Mouse (Mus musculus) CD8-positive naive resting alpha-beta T cell, adult 57 days (primary cell): ENCODE measurements around the gene Tmem91. TPM values are rescaled to one million over a fixed set of nuclear protein-coding genes. Genes with fewer than 3 reads are reported as not detected.

ENCODE experiments used
- total RNA-seq: library from RNA; stranded (reverse); gene quantifications from one replicate; pipeline ENCODE4 v1.2.4, GENCODE M21; 2023

Gene Tmem91
- not detected for total RNA-seq

DNA sequence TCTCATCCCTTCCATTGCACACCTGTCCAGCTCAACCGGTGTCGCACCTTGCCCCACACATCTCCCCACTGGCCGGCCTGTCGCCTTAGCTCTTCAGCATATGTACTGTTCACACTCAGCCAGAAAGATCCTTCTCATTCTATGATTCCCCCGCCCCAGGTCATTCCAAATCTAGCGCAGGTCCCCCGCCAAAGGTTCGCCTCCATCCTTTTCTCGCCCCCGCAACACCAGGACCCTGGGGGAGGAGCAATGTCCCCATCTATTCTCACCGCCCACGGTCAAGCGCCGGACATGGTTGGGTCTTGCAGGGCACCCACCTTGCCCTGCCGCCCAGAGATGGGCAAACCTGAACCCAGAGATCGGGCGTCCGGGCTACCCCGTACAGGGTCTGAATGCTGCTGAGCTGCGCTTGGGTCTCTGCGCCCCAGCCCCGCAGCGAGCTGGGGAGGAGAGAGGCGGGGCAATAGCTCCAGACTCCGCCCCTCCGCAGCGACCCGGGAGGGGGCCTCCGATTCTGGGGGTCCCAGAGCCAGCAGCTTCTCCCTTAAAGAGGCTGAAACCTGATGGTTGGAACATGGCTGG lies at the start of gene Tmem91:
Gene Tmem91 (minus strand): TSS at position 448 of the 582 bp plus-strand sequence.

DNA sequence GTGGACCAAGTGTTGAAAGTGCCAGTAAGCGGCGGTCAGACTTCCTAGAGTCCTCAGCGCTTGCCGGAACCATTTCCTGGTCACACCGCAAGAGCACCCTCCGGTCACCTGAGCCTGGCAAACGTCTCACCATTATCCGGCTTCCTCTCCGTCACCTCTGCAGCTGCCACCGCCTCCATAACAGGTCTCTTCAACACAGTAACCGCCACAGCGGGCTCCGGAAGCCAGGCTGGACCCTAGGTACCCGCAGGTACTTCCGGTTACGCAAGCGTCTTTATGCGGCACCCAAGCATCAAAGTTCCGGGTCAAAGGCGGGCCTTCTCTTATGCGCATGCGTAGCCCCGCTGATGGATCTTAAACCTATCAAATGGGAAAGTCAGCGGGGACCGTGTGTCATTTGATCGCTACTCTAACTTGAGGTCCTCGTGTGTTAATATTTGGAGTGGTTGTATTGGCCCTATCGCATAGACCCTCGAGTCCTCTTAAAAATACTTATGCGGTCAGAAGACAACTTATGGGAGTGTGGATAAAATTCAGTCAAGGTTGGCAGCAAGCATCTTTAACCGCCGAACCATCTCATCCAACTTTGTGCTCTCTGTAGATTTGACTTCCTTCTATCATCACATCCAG lies 43.9 kb upstream of the Tmem91 start, which contains the start of gene Ccdc97:
Gene Ccdc97 (minus strand): TSS at position 301 of the 630 bp plus-strand sequence.

DNA sequence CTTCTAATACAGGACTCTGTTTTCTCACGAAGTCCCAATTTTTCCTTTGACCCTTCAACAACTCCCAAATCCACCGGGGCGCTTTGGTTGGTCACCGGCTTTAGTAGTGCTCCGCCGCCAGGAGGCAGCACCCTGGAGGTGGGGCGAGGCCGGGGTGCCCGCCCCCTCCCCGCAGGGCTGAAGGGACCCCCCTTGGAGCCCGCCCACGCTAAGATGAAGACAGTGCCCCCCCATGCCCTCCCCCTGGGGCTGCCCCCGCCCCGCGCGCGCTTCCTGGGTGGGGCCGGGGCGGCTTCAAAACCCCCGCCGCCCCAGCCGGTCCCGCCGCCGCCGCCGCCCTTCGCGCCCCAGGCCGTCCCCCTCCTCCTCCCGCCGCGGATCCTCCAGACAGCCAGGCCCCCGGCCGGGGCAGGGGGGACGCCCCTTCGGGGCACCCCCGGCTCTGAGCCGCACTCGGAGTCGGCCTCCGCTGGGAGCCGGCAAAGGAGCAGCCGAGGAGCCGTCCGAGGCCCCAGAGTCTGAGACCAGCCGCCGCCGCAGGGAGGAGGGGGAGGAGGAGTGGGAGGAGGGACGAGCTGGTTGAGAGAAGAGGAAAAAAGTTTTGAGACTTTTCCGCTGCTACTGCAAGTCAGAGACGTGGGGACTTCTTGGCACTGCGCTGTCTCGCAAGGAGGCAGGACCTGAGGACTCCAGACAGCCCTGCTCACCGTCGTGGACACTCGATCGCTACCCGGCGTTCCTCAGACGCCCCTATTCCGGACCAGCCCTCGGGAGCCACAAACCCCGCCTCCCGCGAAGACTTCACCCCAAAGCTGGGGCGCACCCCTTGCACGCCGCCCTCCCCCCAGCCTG lies 11.9 kb upstream of the Tmem91 start, which contains the start of gene Tgfb1:
Gene Tgfb1 (plus strand): TSS at position 323 of the 852 bp plus-strand sequence.

DNA sequence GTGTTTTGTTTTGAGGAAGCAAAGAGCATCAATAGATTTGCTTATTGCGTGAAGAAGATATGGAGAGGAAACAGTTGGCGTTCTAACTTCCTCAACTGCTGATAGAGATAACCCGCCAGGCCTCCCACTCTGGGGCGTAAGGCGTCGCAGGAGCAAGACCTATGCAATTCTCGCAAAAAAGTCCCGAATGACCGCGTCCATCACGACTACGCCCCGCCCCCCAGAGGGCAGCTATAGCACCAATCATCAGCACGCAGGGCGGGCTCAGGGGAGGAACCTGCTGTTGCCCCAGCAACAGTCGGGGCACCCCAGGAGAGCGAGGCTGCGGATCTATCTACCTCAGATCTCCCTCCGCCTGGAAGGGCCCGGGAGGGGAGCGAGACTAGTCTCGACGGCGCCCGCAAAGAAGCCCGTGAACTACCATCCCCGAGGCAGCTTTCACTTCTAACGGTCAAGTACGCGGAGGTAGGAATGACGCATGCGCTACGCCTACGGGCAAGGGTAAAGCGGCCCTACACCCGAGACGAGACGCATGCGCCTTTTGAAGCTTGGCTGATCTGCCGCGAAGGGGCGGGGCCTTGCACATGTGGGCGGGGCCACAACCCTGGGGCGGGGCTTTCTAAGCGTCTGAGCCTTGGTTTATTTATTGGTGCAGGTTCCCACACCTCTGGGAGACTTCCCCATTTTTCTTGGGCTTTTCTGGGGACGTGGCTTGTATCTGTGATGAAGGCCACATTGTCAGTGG lies 5.7 kb upstream of the Tmem91 start, which contains the start of gene B9d2:
Gene B9d2 (plus strand): TSS at position 267 of the 745 bp plus-strand sequence.

DNA sequence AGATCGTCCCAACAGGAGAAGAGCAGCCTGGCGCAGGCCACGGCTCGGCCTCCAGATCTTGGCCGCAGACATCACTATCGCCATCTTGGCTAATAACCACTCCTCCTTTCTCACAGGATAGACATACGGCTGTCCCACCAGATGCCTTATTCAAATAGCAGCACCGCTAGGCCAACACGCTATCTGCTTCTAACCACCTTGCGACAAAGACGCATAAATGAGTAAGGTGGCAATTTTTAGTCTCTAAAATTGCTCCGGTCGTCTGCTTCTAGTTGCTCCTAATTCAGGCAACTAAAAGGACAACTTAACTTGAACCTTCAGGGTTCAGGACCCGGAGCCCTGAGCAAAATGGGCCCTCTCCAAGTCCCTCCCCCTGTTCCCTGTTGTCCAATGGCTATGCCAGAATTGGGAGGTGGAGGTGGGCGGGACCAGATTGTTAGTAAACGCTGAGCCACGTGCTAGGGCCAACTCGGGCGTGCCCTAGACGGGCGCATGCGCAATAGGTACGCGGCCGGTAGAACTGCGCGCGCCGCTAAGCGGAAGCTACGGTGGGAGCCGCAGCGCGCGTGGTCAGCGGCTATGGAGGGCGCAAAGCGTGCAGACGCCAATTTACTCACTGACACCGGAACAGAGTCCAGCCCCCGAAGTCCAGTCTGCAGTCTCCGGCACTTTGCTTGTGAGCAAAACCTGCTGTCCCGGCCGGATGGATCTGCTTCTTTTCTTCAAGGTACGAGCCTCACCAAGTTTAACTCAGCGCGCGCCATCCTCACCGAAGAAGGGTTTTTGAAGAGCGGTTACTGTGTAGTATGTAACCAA lies 16.1 kb downstream of the Tmem91 start, which contains the start of the genes Bckdha and Exosc5:
Gene Bckdha (minus strand): TSS at position 325 of the 816 bp plus-strand sequence.
Gene Exosc5 (plus strand): TSS at position 508 of the 816 bp plus-strand sequence.

DNA sequence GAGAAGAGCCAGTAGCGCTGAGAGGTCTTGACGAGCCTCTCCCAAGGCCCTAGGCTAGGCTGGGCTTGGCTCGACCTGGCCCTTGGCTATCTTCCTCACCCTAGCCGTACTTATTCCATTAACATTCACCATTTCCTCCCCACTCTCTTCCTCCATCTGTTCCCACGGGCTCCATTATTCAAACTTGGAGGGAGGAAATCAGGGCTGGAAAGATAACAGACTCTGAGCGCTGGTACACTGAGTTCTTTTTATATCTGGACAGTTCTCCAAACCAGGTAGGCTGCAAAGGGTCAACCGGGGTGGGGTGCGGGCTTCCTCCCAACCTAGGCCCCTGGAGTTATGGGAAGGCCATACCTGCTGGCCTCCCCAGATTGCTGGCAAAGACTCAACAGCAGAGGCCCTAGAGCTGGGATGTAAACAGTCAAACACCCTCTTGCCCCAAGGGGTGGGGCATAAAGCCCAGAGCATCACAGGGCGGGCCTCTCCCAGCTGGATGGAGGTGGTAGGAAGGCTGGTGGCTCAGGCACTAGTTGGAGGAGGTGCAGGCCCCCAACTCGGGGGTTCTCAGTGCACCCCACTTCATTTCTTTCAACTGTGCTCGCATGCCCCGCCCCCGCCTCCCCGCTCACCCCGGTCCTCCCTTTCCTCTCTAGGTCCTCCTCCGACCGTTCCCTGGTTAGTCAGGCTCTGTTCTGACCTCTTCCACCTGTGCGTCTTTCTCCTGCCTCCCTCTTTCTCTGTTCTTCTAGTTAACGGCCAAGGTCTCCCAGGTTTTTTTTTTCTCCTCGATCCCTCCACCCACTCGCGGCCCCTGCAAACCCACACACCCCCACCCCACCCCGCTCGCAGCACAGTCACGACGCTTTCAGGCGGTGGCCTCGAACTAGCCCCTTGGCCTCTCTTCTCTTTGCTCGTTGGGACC lies 48.2 kb downstream of the Tmem91 start, which contains the start of gene B3gnt8:
Gene B3gnt8 (plus strand): TSS at position 146 of the 922 bp plus-strand sequence.

Other genes with a start within 250 kb of the Tmem91 start
- 4.8 TPM for gene Ceacam1, start 197.6 kb downstream of the Tmem91 start, total RNA-seq
- 0.67 TPM for gene Ceacam2, start 135.3 kb downstream of the Tmem91 start, total RNA-seq
- not detected for gene Erich4, start 59.3 kb downstream of the Tmem91 start, total RNA-seq
- 72.9 TPM for gene Dmac2, start 55.8 kb downstream of the Tmem91 start, total RNA-seq
- 2.9 TPM for gene B3gnt8, start 48.5 kb downstream of the Tmem91 start, total RNA-seq
- 25.8 TPM for gene Bckdha, start 16.2 kb downstream of the Tmem91 start, total RNA-seq
- gene Exosc5, start 16.0 kb downstream of the Tmem91 start, total RNA-seq = 51.6 TPM
- 22.8 TPM for gene B9d2, start 5.6 kb upstream of the Tmem91 start, total RNA-seq
- gene Tgfb1, start 11.8 kb upstream of the Tmem91 start, total RNA-seq = 123 TPM
- 87.8 TPM for gene Ccdc97, start 43.9 kb upstream of the Tmem91 start, total RNA-seq
- 208 TPM for gene Hnrnpul1, start 79.6 kb upstream of the Tmem91 start, total RNA-seq
- 5.1 TPM for gene Axl, start 113.5 kb upstream of the Tmem91 start, total RNA-seq
- 5.0 TPM for gene Cyp2s1, start 141.7 kb upstream of the Tmem91 start, total RNA-seq
- gene Cyp2b10, start 222.5 kb upstream of the Tmem91 start, total RNA-seq = not detected